Mouse (Mus musculus) olfactory bulb, adult 2 months (tissue): Measurements from ENCODE around the gene Jph3.

Experiments used
- CTCF ChIP-seq: fragments of 200-500 bp; IDR thresholded peaks from 2 replicates; pipeline ENCODE4 v1.5.1; 2012; ENCODE audit warnings: low read depth, mild to moderate bottlenecking, low read length, moderate library complexity; ENCODE audit not compliant: insufficient read depth
- POLR2A ChIP-seq: fragments of 200-500 bp; IDR thresholded peaks from 2 replicates; pipeline ENCODE4 v1.6.1; 2012; ENCODE audit warnings: mild to moderate bottlenecking, low read depth, low read length, moderate library complexity; ENCODE audit not compliant: insufficient read depth

DNA sequence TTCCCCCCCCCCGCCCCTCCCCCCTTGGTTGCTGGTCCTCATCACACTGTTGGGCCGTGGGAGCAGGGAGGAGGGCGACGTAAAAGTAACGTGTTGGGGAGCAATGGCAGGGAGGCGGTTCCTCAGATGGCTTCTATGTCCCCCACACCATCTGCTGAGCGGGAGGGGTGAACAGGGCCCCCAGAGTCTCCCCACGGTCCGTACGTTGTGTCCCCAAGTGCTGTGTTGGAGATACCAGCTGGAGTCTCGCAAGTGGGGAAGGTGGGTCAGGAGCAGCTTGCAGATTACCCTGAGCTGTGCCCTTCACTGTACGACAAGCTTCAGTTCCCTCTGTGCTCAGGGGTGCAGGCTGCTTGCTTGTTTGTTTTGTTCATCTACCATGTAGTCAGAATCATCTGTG, 5.6 kb upstream of the Jph3 start:
- TF ChIP-seq CTCF = no peak
- TF ChIP-seq POLR2A = no peak
